Mouse (Mus musculus) layer of hippocampus, adult 9-11 months (tissue): ENCODE results near the gene Rest.

Experiments
- DNase-seq: peaks from one replicate; pipeline ENCODE4 v3.0.0; 2022

Gene Rest

DNA sequence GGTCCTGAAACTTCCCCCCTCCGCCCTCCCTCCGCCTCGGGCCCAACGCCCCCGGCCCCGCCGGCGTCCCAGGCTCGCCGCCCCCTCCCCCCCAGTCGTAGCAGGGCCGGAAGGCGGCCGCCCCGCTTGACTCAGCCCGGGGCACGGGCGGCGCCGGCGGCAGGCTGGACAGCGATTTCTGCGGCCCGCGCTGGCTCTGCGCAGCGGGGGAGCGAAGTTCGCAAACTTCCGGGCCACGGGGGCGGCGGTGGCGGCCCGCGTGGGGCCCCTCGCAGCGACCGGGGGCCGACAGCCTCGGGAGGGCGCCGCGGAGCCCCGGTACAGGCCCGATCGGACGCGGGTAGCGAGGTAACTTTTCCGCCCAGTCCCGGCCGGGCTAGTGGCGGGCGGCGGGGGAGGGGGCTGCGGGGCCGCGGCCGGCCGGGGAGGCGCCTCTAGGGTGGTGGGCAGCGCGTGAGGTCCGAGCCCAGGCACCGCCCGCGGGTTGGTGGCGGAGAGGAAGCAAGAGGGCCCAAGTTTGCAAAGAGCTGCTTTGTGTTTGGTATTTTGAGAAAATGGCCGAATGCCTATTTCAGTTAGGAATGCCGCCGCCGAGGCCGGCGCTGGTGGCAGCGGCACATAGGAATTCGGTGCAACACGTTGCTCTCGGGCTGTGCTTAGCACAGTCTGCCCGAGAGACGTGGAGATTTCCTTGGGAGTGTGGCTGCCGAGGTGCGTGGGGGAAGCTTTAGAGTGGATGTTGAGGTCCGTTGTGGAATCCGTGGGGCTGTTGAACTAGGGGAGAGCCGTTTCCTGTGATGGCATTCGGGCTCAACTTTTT is 985 bp downstream of the Rest start:
- peak; percentile 10 for DNase-seq

DNA sequence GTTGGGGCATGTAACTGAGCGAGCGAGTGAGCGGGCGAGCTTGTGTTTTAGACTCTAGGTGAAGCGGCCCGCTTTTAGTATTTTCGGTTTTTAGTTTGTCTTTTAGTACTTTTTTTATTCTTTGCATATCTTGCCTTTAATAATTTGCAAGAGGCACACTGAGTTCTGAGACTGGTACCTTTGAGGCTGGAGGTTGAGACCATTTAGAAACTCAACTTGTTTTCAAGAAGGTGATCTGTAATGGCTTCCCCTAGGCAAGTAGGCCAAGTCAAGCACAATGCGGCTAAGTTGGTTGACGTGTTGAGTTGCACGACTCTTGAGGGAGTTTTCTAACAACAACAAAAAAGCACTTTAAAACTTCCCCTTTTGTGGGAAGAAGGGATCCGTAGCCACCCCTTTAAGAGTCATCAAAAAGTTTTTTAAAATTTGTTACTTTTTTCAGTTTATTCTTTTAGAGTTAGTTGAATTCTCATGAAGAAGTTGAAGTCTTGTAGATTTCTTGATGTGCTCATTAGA is 1.7 kb downstream of the Rest start:
- no peak for DNase-seq

DNA sequence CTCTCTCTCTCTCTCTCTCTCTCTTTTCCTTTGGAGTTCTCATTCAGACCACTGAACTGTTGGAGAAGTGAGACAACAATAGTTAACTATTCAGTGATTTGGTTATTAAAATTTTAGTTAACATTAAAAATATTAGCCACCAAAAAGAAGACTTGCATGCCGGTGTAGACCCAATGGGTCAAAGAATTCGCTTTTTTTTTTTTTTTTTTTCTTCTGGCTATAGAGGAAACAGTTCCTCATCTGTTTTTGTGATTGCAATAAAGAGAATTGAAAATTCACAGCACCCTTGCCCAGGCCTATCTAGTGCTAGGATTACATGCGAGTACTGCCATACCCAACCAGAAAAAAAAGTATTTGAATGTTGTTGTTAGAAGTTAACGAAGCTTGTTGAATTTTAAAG is 2.1 kb downstream of the Rest start:
- DNase-seq, result no peak

DNA sequence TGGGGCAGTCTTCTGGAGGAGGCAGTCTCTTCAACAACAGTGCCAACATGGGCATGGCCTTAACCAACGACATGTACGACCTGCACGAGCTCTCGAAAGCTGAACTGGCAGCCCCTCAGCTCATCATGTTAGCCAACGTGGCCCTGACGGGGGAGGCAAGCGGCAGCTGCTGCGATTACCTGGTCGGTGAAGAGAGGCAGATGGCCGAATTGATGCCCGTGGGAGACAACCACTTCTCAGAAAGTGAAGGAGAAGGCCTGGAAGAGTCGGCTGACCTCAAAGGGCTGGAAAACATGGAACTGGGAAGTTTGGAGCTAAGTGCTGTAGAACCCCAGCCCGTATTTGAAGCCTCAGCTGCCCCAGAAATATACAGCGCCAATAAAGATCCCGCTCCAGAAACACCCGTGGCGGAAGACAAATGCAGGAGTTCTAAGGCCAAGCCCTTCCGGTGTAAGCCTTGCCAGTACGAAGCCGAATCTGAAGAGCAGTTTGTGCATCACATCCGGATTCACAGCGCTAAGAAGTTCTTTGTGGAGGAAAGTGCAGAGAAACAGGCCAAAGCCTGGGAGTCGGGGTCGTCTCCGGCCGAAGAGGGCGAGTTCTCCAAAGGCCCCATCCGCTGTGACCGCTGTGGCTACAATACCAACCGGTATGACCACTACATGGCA is 2.8 kb downstream of the Rest start:
- DNase-seq, result no peak

DNA sequence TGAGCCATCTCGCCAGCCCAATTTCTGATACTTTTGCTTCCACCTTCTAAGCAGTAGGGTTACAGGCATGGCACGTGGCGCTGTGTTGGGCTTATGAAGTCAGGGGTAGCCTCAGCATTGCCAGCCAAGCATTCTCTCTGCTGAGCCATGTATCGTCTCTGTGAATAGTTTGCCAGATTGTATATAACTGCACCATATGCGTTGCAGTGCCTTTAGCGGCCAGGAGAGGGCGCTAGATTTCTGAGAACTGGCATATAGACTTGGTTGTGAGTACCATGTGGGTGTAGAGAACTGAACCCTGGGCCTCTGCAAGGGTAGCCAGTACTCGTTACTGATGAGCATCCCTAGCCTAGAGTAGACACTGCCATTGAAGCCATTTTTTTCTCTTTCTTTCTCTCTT is 4.1 kb downstream of the Rest start:
- no peak for DNase-seq

DNA sequence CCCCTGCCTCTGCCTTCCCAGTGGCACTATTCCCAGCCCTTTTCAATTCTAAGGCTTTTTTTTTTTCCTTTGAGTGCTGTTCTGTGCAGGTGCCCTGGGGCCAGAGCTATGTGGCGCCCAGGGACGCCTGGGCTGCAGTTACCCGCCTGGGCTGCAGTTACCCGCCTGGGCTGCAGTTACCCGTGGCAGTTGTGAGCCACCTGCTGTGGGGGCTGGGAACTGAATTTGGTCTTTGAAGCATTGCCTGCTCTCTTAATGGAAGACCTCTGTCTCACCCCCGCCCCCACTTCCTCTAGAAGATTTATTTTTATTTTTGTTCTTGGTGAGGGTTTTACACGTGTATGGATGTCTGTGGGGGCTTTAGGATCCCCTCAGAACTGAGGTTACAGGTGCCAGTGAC is 7.9 kb downstream of the Rest start:
- no peak for DNase-seq

DNA sequence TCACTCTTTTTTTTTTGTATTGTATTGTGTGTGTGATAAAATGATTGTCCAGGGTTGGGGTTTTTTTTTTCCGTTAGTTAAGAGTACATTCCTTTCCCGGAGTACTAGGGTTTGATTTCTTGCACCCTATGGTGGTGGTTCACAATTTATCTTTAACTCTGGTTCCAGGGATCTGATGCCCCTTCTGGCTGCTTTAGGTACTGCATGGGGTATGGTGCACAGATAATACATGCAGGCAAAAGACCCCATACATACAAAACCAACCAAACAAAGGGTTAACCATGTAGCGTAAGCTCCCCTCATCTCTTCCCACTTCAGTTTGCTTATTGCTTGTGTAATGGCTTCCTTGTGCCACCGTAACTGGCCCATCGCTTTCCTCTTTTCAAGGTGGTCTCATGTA is 10.7 kb downstream of the Rest start:
- no peak for DNase-seq

DNA sequence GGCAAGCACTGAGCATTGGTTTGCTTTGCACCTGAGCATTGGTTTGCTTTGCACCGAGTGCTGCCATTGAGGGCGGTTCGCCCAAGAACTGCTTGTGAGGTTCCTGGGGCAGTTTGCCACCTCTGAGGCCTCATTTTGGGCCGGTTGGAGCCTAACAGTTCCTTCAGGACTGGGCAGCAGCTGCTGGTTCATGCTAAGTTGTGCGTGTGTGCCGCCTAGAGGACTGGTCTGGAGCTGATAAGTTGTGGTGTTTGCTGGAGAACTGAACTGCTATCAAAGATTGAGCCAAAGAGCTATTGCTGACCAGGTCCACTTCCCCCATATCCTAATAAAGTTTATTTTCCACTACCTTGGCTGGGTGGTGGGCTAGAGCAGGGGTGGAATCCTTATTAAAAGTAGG is 11.9 kb downstream of the Rest start:
- DNase-seq, result no peak

DNA sequence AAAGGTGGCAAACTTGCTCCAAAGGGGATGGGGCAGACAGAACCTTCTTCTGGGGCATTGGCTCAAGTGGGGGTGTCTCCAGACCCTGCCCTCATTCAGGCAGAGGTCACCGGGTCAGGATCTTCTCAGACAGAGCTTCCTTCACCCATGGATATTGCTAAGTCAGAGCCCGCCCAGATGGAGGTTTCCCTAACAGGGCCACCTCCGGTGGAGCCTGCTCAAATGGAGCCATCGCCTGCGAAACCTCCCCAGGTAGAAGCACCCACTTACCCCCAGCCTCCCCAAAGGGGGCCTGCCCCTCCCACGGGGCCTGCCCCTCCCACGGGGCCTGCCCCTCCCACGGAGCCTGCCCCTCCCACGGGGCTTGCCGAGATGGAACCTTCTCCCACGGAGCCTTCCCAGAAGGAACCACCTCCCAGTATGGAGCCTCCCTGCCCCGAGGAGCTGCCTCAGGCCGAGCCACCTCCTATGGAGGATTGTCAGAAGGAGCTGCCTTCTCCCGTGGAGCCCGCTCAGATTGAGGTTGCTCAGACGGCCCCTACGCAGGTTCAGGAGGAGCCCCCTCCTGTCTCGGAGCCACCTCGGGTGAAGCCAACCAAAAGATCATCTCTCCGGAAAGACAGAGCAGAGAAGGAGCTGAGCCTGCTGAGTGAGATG is 16.4 kb downstream of the Rest start:
- DNase-seq, result no peak

DNA sequence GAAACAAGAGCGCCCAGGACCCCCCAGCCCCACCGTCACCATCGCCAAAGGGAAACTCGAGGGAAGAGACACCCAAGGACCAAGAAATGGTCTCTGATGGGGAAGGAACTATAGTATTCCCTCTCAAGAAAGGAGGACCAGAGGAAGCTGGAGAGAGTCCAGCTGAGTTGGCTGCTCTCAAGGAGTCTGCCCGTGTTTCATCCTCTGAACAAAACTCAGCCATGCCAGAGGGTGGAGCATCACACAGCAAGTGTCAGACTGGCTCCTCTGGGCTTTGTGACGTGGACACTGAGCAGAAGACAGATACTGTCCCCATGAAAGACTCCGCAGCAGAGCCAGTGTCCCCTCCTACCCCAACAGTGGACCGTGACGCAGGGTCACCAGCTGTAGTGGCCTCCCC is 17.0 kb downstream of the Rest start:
- no peak for DNase-seq

DNA sequence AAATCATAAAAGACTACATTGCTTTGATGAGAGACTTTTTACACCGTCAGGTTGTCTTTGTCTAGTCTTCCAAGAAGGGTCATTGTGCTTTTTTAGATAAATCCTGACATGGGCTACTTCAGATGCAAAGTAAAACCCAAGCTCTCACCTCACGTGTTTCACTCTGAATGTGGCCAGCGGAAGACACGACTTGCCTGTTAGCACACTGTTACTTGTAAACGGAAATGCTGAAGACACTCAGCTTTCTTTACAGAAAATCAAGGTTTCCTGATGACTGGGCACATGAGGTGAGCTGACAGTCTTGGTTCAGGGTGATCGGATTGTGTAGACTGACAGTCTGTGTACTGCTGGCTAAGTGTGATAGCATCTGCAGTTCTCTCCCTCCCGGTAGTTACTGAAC is 20.4 kb downstream of the Rest start:
- DNase-seq, result no peak

DNA sequence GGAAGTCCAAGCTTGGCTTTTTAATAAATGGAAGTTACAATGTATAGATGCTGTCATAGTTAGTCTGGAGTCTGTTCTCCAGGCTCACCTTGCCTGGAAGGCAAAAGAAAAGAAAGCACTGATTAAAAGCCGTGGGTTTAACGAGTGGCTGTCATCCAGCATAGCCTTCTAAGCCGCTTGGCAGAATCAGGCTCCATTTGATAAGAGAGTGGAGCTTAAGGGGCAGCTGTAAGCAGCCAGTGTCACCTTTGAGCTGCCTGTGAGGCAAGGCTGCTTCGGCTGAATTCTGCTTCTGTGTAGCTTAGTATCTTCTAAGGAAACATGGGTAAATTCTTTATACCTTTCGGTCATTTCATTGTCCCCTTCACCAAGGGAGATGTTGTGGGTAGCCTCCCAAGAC is 21.6 kb downstream of the Rest start:
- DNase-seq, result no peak

DNA sequence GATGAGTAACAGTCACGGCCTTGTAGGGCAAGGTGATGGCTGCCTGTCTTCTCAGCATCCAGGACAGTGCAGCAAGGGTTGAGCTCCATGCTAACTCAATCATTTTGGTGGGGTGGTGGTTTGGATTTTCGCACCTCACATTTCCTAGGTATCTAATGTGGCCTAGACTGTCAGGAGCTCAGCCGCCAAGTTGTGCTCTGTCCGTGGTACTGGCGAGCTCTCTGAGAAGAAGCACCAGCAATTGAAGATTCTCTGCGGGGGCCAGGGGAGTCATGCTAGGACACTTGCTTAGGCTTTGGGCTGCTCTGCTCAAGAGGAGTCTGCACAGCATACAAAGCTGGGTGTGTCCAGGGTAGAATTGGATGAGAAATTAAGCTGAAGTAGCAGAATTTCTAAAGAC is 22.6 kb downstream of the Rest start:
- DNase-seq, result no peak

DNA sequence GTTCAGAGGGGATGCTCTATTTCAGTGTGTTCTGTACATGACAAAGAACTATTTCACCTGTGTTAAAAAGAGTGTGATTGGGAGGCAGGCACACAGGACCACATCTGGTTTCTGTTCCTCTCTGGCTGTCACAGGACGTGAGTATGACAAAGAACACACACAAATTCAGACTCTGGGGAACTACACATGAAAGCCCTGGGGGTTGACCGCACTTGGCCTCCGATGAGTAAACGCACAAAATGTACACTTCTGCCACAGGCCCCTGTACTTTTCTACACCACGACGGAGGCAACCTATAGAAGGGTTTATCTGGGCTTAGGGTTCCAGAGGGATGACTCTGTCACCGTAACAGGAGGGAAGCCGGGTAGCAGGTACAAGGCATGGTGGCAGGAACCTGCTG is 24.4 kb downstream of the Rest start:
- DNase-seq, result no peak

DNA sequence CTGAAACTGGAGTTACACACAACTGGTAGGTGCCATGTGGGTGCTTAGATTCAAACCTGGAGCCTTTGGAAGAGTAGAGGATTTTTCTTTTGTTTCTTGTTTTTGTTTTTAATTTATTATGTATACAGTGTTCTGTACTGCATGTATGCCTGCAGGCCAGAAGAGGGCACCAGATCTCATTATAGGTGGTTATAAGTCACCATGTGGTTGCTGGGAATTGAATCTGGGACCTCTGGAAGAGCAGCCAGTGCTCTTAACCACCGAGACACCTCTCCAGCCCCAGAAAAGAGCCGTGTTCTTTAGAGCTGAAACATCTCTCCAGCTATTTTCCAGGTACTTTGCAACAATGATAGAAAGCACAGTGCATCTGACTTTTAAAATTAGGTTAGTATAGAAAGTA is 25.3 kb downstream of the Rest start:
- no peak for DNase-seq

DNA sequence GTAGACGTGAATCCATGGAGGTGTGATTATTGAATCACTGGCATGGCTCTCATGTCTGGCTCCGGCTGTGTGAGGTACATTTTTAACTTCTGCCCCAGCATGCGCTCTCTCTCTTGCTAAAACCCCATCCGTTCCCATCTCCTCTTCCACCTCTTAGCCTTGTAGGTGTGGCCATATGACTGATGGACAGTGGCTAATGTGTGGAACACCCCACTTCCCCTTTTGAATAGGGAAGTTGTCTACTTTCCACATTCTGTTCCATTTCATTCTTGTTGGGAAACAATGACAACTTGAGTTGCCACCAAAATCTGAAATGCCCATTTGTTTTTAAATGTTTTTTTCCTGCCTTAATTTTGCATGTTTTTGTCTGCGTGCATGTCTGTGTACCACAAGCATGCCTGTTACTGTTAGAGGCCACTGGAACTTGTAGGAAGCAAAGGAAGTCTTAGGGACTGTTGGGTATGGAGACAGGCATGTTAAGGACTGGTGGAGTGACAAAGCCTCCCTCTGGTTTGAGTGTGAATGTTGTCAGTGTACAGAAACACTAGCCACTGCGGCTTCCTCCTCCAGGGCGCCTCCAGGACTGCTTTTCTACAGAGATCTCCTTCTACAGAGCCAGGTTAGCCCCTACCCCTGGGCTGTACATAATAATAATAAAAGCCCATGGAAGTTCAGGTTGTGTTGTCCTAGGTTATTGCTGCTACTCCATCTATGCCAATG is 27.7 kb downstream of the Rest start:
- DNase-seq, result no peak

DNA sequence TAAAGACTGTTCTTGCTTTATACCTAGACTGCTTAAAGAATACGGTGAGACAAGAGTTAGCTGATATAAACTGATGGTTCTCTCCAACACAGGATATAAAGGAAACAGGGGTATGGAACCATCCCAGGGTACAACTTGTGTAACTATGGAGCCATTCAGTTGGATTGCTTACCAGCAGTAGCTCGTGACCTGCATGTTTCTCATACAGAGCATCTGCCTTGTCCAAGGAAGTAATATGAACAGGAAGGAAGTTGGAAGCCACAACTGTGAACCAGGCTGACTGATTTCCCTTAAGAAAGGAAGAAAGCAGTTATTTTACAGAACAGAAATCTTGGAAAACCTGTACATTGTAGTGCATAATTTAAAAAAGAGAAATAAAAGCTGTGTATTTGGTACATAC is 34.2 kb downstream of the Rest start:
- no peak for DNase-seq

DNA sequence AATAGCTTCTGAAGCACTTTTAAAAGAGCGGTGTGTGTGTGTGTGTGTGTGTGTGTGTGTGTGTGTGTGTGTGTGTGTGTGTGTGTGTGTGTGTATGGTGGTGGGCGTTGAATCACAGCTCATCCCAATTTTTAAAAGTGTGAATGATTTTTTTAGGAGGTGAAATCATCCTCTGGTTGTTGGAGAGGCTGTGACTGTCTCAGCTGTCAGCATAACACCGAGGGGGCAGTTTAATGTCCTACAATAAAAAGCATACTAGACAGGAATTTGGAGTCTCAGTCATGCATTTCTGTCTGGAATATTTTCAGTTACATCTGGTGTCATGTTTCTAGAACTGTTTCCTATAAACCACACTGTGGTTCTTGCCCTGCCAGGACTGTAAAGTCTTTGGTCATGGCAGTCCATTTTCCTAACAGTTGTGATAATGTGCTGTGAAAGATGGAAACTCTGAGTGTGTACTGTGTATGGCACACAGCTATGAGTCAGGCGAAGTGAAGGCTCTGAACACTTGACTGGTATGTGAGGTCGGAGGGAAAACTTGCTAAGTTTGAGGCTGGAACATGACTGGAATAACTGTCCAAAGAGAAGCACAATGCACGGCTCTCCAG is 36.1 kb downstream of the Rest start:
- DNase-seq, result no peak

DNA sequence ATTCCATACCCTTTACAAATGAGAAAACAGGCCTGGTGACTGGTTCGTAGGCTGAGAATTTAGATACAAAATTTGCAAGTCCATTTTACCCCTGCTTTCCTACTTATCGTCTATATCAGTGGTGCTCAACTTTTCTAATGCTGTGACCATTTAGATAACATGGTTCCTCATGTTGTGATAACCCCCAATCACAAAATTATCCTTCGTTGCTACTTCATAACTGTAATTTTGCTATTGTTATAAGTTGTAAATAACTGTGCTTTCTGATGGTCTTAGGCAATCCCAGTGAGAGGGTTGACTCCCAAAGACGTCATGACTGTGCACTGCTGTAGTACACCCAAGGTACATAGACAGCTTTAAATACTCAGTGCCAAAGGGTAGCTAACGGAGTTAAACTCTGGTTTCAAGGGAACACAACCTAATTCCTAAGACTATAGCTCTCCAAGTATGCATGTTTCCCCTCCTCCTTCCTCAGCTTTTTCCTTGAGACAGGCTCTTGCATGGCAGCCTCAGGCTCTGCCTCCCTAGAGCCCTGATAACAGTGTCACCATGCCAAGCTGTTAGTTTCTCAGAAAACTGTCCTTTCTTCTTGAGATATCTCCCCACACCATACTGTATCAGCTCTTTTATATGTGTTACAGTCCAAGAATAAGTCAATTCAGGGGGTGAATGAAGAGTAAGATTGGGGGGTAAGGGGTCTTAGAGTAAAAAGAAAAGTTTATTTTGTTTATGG is 42.7 kb downstream of the Rest start:
- DNase-seq, result no peak

DNA sequence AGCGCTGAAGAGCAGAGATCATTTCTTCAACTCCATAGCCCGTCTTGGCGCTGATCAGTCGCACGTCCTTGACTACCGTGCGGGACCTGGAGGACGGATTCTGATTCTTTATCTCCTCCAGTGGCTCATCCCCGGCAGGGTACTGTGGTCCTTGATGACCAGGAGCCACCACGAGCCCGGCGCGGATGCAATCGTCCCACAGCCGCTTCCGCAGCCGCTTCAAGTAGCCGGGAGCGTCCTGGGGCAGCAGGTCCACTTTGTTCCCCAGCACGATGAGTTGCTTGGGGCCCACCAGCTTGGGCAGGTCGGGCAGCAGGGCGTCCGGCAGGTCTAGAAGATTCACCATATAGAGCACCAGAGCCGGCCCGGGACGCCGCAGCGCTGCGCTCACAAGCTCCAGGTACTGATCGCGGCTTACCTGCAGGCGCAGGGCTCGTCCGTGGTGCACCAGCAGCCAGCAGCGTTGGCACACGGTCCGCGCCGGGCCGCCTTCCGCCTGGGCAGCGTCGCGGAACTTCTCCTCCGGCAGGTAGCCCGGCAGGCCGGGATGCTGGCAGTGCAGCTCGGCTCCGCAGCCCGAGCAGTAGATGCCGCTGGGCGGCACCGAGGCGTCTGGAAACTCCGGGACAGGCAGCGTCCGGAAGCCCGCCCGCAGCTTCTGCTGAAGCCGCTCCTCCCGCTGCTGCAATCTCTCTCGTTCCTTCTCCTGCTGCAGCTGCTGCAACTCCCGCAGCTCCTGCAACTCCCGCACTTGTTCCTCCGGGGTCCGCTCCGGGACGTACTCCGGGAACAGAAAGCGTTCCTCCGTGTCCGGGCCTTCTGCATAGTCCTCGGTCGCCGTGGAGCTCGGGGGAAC is 44.0 kb downstream of the Rest start:
- peak; percentile 19 for DNase-seq
